Mouse (Mus musculus) MEL-GATA-1-ER (cell line): Measurements from ENCODE around the gene Fosb.

ENCODE experiments used
- DNase-seq: peaks from one replicate; pipeline ENCODE4 v3.0.0-alpha.2; 2012; ENCODE audit warnings: low read depth; ENCODE audit errors: extremely low read depth

Gene Fosb

DNA sequence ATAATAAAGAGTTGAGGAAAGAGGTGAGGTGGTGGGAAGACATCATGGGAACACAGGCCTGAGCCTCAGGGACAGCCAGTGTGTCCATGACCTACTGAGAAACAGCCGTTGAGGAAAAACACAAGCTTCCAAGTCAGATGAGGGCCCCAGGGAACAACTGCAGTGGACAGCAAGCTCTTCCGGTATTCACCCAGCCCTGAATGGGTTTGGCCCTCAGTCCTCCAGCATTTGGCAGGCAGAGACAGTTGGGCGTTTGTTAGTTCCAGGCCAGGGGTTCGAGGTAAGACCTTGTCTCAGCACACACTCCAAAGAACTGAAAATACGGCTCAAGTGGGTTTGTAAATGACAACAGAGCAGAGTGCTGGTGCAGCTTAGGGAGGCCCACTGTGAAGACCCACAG is 56.4 kb downstream of the Fosb start:
- no peak for DNase-seq
